Mouse (Mus musculus) liver, embryonic 15.5 days (tissue): Measurements from ENCODE around the gene Fam227b. TPM values are rescaled to one million over a fixed set of nuclear protein-coding genes. Genes with fewer than 3 reads are reported as not detected.

Source experiments
- ATAC-seq: fragments of 200-750 bp; cut with Nextera tagmentation; 2 replicates; pipeline ENCODE4 v1.8.0; 2017; ENCODE audit warnings: moderate number of reproducible peaks, mild to moderate bottlenecking, moderate library complexity; ENCODE audit not compliant: insufficient read depth
- H3K27ac ChIP-seq: fragments of 300-500 bp; sonication (generic); replicated peaks from 2 replicates; pipeline ENCODE4 v1.5.1; 2015; ENCODE audit warnings: mild to moderate bottlenecking, inconsistent platforms
- H3K27me3 ChIP-seq: fragments of 300-500 bp; sonication (generic); 2 replicates; pipeline ENCODE4 v1.6.1; 2015; ENCODE audit warnings: mild to moderate bottlenecking, inconsistent platforms
- H3K36me3 ChIP-seq: fragments of 300-500 bp; sonication (generic); replicated peaks from 2 replicates; pipeline ENCODE4 v1.6.1; 2015; ENCODE audit warnings: moderate library complexity, mild to moderate bottlenecking, inconsistent platforms
- H3K4me1 ChIP-seq: fragments of 300-500 bp; sonication (generic); replicated peaks from 2 replicates; pipeline ENCODE4 v1.6.1; 2015; ENCODE audit warnings: inconsistent platforms
- H3K4me2 ChIP-seq: fragments of 300-500 bp; sonication (generic); 2 replicates; pipeline ENCODE4 v1.6.1; 2015; ENCODE audit warnings: moderate library complexity, mild to moderate bottlenecking, inconsistent platforms
- H3K4me3 ChIP-seq: fragments of 300-500 bp; sonication (generic); replicated peaks from 2 replicates; pipeline ENCODE4 v1.5.1; 2015; ENCODE audit warnings: mild to moderate bottlenecking, inconsistent platforms
- H3K9ac ChIP-seq: fragments of 300-500 bp; sonication (generic); 2 replicates; pipeline ENCODE4 v1.6.1; 2015; ENCODE audit warnings: moderate library complexity, mild to moderate bottlenecking, inconsistent platforms
- H3K9me3 ChIP-seq: fragments of 300-500 bp; sonication (generic); replicated peaks from 2 replicates; pipeline ENCODE4 v1.6.1; 2016; ENCODE audit warnings: inconsistent platforms
- WGBS: fragments of 180-500 bp; shearing (Covaris S2); methylation state at CpG from one replicate; pipeline ENCODE4 v1.1.7; 2015; ENCODE audit warnings: mixed read lengths; ENCODE audit not compliant: insufficient replicate concordance; 5-methylcytosine and 5-hydroxymethylcytosine counted together
- polyA plus RNA-seq: library from polyadenylated mRNA; unstranded; fragments of >200 nt; fragmentation: Nextera tagmentation; extraction: Ambion mirVana; gene quantifications from 2 replicates; pipeline ENCODE4 v1.2.1, GENCODE M21; 2015

Fam227b gene
- polyA plus RNA-seq, 1 experiment from 2014 or later = not detected

DNA sequence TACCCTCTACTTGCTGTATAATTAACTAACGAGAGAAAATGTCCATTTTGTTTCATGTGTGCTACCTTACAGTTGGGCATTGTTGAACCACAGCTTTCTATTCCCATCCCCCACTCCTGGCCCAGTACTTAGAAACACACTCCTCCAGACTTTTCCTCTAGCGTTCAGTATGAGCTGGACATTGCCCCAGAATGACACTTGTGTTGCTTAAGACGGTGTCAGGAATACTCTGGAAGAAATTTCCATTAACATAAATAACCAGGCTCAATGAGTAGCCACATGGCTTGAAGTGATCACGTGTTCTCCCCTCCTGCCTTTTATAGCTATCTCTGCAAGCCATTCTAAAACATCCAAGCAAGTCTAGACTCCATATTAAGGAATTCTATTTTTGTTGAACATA is 91.2 kb downstream of the Fam227b start:
- Histone ChIP-seq H3K9ac (no peak overlapping the region), H3K27me3 (no peaks in the 10 kb centered on the region), H3K4me1 (no peaks in the 10 kb centered on the region), H3K27ac (no peak overlapping the region), H3K4me3 (no peak overlapping the region), H3K36me3 (no peaks in the 10 kb centered on the region), H3K9me3 (no peaks in the 10 kb centered on the region), H3K4me2 (no peak overlapping the region)
- 59% methylated on average over 4 of the region's 4 CpGs for WGBS
- ATAC-seq = no peak

GRCm38 (mm10) chr2:126053657-126054056 is 98.1 kb downstream of the Fam227b start:
- H3K4me3 ChIP-seq = no peak overlapping the region
- 55% methylated on average over 5 of the region's 5 CpGs for WGBS
- H3K4me1 ChIP-seq = no peaks in the 10 kb centered on the region
- no peaks in the 10 kb centered on the region for H3K36me3 ChIP-seq
- no peak overlapping the region for H3K4me2 ChIP-seq
- no peak overlapping the region for H3K27ac ChIP-seq
- H3K9ac ChIP-seq = no peak overlapping the region
- H3K9me3 ChIP-seq = no peaks in the 10 kb centered on the region
- ATAC-seq = no peak
- H3K27me3 ChIP-seq = no peaks in the 10 kb centered on the region

DNA sequence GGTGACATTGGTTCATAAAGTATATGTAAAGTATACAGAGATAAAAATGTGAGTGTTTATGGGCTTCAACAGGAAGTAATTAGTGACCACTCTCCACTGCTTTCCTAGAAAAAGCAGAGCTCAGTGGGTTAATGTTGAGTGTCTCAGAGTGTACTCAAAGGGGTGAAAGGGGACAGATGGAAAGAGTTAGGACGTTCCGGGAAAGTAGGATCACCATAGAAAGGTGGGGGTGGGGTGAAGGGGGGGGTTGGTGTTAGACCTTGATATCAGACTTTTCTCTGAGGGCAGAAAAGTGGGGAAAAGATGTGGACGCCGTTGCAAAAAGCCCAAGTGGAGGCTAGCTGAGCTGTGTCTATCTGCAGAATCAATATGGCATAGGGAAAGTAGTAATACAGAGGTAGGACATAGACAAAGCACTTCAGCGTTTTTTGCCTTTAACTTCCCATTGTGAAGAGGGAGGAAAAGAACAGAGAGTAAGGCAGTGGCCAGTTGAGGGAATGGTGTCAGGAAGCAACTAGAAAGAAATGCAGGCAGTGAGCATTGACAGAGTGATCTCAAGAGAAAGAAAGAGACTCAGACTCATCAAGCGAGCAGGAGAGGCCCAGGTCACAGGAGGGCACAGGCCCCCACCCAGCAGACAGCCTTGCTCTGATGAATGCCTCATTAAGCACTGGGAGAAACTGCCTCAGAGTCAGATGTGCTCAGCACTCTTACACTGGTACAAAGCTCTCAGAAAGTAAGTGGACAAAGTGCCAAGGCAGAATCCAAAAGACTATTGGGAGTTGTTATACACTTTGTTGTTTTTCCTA is 98.9 kb downstream of the Fam227b start:
- Histone ChIP-seq H3K9ac (no peak overlapping the region), H3K4me2 (no peak overlapping the region), H3K36me3 (no peaks in the 10 kb centered on the region), H3K4me1 (no peaks in the 10 kb centered on the region), H3K27me3 (no peaks in the 10 kb centered on the region), H3K9me3 (no peaks in the 10 kb centered on the region), H3K4me3 (no peak overlapping the region), H3K27ac (no peak overlapping the region)
- 48% methylated on average over 6 of the region's 6 CpGs for WGBS
- ATAC-seq = no peak

GRCm38 (mm10) chr2:126045621-126046020 is 106.2 kb downstream of the Fam227b start:
- 59% methylated on average over 5 of the region's 5 CpGs for WGBS
- no peak overlapping the region for H3K27ac ChIP-seq
- no peaks in the 10 kb centered on the region for H3K4me1 ChIP-seq
- ATAC-seq = no peak
- no peaks in the 10 kb centered on the region for H3K36me3 ChIP-seq
- no peaks in the 10 kb centered on the region for H3K9me3 ChIP-seq
- H3K9ac ChIP-seq = no peak overlapping the region
- H3K4me2 ChIP-seq = no peak overlapping the region
- H3K27me3 ChIP-seq = 0 out of 2 replicates have a peak, but pooled peaks cover 3% of the 10 kb centered on the region
- H3K4me3 ChIP-seq = no peak overlapping the region

DNA sequence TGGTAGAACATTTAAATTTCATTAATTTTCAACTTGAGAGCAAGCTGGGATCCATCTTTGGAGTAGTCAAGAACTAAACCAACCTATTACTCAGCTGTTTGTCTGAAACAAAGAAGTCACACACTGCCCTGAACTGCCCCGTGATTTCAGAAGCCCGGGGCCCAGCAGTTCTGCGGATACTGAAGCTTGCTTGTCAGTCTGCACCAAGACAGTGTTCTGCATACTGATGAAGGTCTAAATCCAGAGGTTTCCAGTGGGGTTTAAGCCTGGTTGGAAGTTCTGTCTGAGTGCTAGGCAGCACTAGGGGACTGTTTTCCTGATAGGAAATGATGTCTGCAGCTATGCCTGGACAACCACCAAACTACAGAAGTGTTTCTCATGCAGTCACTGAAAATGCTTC is 109.1 kb downstream of the Fam227b start:
- Histone ChIP-seq H3K36me3 (no peaks in the 10 kb centered on the region), H3K4me1 (no peaks in the 10 kb centered on the region), H3K9me3 (no peaks in the 10 kb centered on the region), H3K4me3 (no peak overlapping the region), H3K27ac (no peak overlapping the region), H3K4me2 (no peak overlapping the region), H3K9ac (no peak overlapping the region), H3K27me3 (0 out of 2 replicates have a peak, but pooled peaks cover 3% of the 10 kb centered on the region)
- no peak for ATAC-seq
- 63% methylated on average over 3 of the region's 3 CpGs for WGBS

GRCm38 (mm10) chr2:126041237-126041636 is 110.6 kb downstream of the Fam227b start:
- no peak overlapping the region for H3K27ac ChIP-seq
- no peaks in the 10 kb centered on the region for H3K36me3 ChIP-seq
- no peaks in the 10 kb centered on the region for H3K4me1 ChIP-seq
- no peak overlapping the region for H3K4me3 ChIP-seq
- no peak overlapping the region for H3K4me2 ChIP-seq
- no peak overlapping the region for H3K9ac ChIP-seq
- 0 out of 2 replicates have a peak, but pooled peaks cover 3% of the 10 kb centered on the region for H3K27me3 ChIP-seq
- ATAC-seq = no peak
- WGBS = 64% methylated on average over 6 of the region's 6 CpGs
- no peaks in the 10 kb centered on the region for H3K9me3 ChIP-seq

- H3K9ac ChIP-seq = no peak overlapping the region
- no peaks in the 10 kb centered on the region for H3K36me3 ChIP-seq
- H3K4me1 ChIP-seq = no peaks in the 10 kb centered on the region
- H3K27ac ChIP-seq = no peak overlapping the region
- H3K4me3 ChIP-seq = no peak overlapping the region
- H3K4me2 ChIP-seq = no peak overlapping the region
- H3K27me3 ChIP-seq = 0 out of 2 replicates have a peak, but pooled peaks cover 3% of the 10 kb centered on the region
- H3K9me3 ChIP-seq = no peaks in the 10 kb centered on the region
- 53% methylated on average over 2 of the region's 2 CpGs for WGBS
- no peak for ATAC-seq
Measured at GRCm38 (mm10) chr2:126040651-126041050, 111.2 kb downstream of the Fam227b start.

GRCm38 (mm10) chr2:126039414-126039891 is 112.4 kb downstream of the Fam227b start:
- Histone ChIP-seq H3K27ac (no peak overlapping the region), H3K4me1 (no peaks in the 10 kb centered on the region), H3K4me2 (no peak overlapping the region), H3K9me3 (no peaks in the 10 kb centered on the region), H3K4me3 (no peak overlapping the region), H3K27me3 (0 out of 2 replicates have a peak, but pooled peaks cover 3% of the 10 kb centered on the region), H3K36me3 (no peaks in the 10 kb centered on the region), H3K9ac (no peak overlapping the region)
- WGBS = 50% methylated on average over 4 of the region's 4 CpGs
- ATAC-seq = no peak

DNA sequence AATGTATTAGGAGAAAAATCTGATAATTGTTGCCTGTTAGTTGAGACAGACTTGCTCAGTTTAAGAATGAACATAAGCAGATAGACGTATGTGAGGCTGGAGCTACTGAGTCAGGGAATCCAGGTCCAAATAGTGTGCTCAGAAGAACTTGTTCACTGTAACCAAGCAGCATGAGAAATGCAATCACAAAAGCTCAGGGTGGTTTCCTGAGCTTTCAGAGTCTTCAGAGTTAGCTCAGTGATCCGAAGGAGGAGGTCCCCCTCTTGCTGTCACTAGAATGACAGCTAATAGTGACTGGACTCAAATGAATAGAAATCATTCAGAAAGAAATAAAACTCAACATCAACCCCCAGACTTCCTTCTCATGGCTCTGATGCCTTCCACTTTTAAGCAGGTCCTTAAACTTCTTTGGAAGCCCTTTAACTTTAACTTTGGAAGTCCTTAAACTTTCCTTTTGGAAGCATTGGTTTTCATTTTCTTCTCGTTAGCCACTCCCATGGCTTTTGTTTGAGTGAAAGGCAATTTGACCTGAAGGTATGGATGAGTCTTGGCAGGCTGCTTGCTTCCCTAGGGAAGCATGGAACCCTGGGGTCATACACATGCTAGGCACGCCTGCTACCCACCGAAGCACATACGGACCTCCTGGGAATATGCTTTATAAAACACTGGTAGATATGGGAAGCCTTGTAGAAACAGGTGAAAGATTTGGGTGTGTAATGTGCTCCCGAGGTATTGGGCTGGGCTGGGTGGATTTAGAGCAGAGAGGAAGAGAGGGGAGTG is 113.4 kb downstream of the Fam227b start:
- no peak overlapping the region for H3K27ac ChIP-seq
- ATAC-seq = no peak
- H3K4me2 ChIP-seq = no peak overlapping the region
- no peaks in the 10 kb centered on the region for H3K4me1 ChIP-seq
- H3K27me3 ChIP-seq = 0 out of 2 replicates have a peak, but pooled peaks cover 3% of the 10 kb centered on the region
- H3K4me3 ChIP-seq = no peak overlapping the region
- no peaks in the 10 kb centered on the region for H3K36me3 ChIP-seq
- no peak overlapping the region for H3K9ac ChIP-seq
- WGBS = 58% methylated on average over 7 of the region's 7 CpGs
- no peaks in the 10 kb centered on the region for H3K9me3 ChIP-seq

DNA sequence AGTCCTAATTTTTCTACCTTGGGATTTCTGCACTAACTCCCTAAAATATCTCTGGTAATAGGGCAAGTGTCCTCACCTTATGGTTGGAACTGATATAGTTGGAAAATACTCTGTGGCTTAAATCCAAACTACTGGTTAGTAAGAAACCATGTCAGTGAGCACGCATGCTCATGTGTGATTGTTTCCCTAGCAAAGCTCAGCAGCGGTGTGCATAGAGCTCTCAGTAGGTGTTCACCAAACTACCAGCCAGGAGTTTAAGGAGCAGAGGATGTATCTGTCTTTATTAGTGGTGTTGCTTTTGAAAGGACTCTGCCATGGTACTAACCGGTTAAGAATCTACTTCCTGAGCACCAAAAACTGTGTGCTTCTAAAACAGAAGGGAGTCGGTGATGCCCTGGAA is 115.7 kb downstream of the Fam227b start:
- ATAC-seq = no peak
- Histone ChIP-seq H3K27ac (no peak overlapping the region), H3K4me1 (no peaks in the 10 kb centered on the region), H3K4me3 (no peak overlapping the region), H3K36me3 (no peaks in the 10 kb centered on the region), H3K9ac (no peak overlapping the region), H3K9me3 (no peaks in the 10 kb centered on the region), H3K27me3 (no peaks in the 10 kb centered on the region), H3K4me2 (no peak overlapping the region)
- 66% methylated on average over 4 of the region's 4 CpGs for WGBS

GRCm38 (mm10) chr2:126035013-126035770 is 116.6 kb downstream of the Fam227b start:
- Histone ChIP-seq H3K4me1 (no peaks in the 10 kb centered on the region), H3K9ac (no peak overlapping the region), H3K27ac (no peak overlapping the region), H3K4me2 (no peak overlapping the region), H3K9me3 (no peaks in the 10 kb centered on the region), H3K36me3 (no peaks in the 10 kb centered on the region), H3K4me3 (no peak overlapping the region), H3K27me3 (no peaks in the 10 kb centered on the region)
- whole genome bisulfite sequencing = 55% methylated on average over 15 of the region's 15 CpGs
- ATAC-seq = no peak
